In the genomic region with DNA sequence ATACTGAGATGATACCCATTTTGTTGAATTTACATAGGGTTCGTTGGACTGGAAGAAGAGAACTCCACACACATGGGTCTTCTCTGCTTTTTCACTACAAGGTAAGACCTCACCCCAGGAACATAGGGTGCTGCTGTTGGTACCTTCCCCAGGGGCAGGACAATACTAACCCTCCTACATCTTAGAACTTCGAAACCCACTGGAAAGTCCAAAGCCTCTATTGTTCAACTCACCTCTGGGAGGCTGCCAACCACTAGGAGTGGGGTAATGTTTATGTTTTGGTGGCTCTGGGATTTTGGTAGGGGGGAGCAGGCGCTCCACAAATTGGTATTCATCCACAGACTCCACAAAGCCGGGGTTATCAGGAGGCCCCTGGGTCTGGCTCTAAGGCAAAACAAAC, we compare ENCODE assay signal across 8 mouse cellular contexts. TPM values are rescaled to one million over a fixed set of nuclear protein-coding genes. Genes with fewer than 3 reads are reported as not detected.
DNase-seq lines count a peak whose midpoint lies in the region; ATAC-seq and TF ChIP-seq lines count a peak whose summit lies in the region.

No protein-coding gene starts in this region.

- H3K36me3 ChIP-seq in kidney, embryonic 14.5 days (ENCODE audit: control insufficient read depth, insufficient read depth, low read length) = peaks cover 59% of the 10 kb centered on the region
- H3K36me3 ChIP-seq in hindbrain, embryonic 12.5 days = peaks cover 51% of the 10 kb centered on the region
- peaks cover 51% of the 10 kb centered on the region for H3K36me3 ChIP-seq in midbrain, embryonic 13.5 days

- intact Hi-C loops in left cerebral cortex, postnatal 10 days (cut with DNase I) = no loop called here

- no peaks in the 10 kb centered on the region for H3K9me3 ChIP-seq in kidney, embryonic 14.5 days (ENCODE audit: control insufficient read depth, low read length)
- no peaks in the 10 kb centered on the region for H3K9me3 ChIP-seq in hindbrain, embryonic 12.5 days (replicated peaks)
- no peaks in the 10 kb centered on the region for H3K9me3 ChIP-seq in midbrain, embryonic 13.5 days

- ATAC-seq in kidney, embryonic 14.5 days (ENCODE audit: low FRiP score, low TSS enrichment) = no peak
- ATAC-seq in hindbrain, embryonic 12.5 days (ENCODE audit: low FRiP score) = no peak
- ATAC-seq in midbrain, embryonic 13.5 days = no peak
- ATAC-seq in erythroid progenitor cell, adult 5-6 weeks (replicated peaks; ENCODE audit: low FRiP score, poor library complexity, severe bottlenecking) = no peak

- DNase-seq in kidney, postnatal 4 days = no peak
- DNase-seq in thymus, postnatal 4 days = no peak
- no peak for DNase-seq in left cerebral cortex, postnatal 10 days (ENCODE audit: extremely low spot score in 1 of 2, low spot score in 2 of 2)

- WGBS in kidney, embryonic 14.5 days = 67% methylated on average over 4 of the region's 4 CpGs
- WGBS in hindbrain, embryonic 12.5 days = 66% methylated on average over 4 of the region's 4 CpGs
- WGBS in midbrain, embryonic 13.5 days = 57% methylated on average over 4 of the region's 4 CpGs

- H3K4me1 ChIP-seq in kidney, embryonic 14.5 days (ENCODE audit: control insufficient read depth, insufficient read depth, low read length) = peaks cover 6% of the 10 kb centered on the region; the same call in 1 of the 2 replicates
- peaks cover 3% of the 10 kb centered on the region; the same call in 1 of the 2 replicates for H3K4me1 ChIP-seq in cortical plate, adult 2 months (ENCODE audit: control insufficient read depth, insufficient read depth, low read length)
- peaks cover 21% of the 10 kb centered on the region for H3K4me1 ChIP-seq in hindbrain, embryonic 12.5 days
- H3K4me1 ChIP-seq in midbrain, embryonic 13.5 days (replicated peaks) = peaks cover 28% of the 10 kb centered on the region

- no peak overlapping the region for H3K27ac ChIP-seq in kidney, embryonic 14.5 days (ENCODE audit: low read depth, low read length)
- H3K27ac ChIP-seq in cortical plate, adult 2 months (ENCODE audit: insufficient read depth, low read length) = no peak overlapping the region
- H3K27ac ChIP-seq in hindbrain, embryonic 12.5 days = no peak overlapping the region
- H3K27ac ChIP-seq in midbrain, embryonic 13.5 days = no peak overlapping the region

- H3K27me3 ChIP-seq in kidney, embryonic 14.5 days (ENCODE audit: control insufficient read depth, insufficient read depth, low read length) = no peaks in the 10 kb centered on the region
- no peaks in the 10 kb centered on the region for H3K27me3 ChIP-seq in hindbrain, embryonic 12.5 days
- H3K27me3 ChIP-seq in midbrain, embryonic 13.5 days = no peaks in the 10 kb centered on the region

- peak overlapping the region; percentile 88; the same call in 1 of the 2 replicates for H3K9ac ChIP-seq in kidney, embryonic 14.5 days (ENCODE audit: low read depth, low read length)
- H3K9ac ChIP-seq in hindbrain, embryonic 12.5 days = peak overlapping the region; percentile 89; the same call in 1 of the 2 replicates
- peak overlapping the region; percentile 78 for H3K9ac ChIP-seq in midbrain, embryonic 13.5 days (replicated peaks)

- TF ChIP-seq CTCF in cortical plate, adult 2 months (IDR thresholded peaks at IDR 0.05; ENCODE audit: extremely low read depth, insufficient read depth, low read length) = no peak

- H3K4me2 ChIP-seq in kidney, embryonic 14.5 days (replicated peaks; ENCODE audit: low read depth, low read length) = peak overlapping the region; percentile 69
- H3K4me2 ChIP-seq in hindbrain, embryonic 12.5 days (replicated peaks) = peak overlapping the region; percentile 87
- H3K4me2 ChIP-seq in midbrain, embryonic 13.5 days (replicated peaks) = peak overlapping the region; percentile 87

- TF ChIP-seq POLR2A in cortical plate, adult 2 months (IDR thresholded peaks at IDR 0.05; ENCODE audit: extremely low read depth, insufficient read depth, low read length) = no peak

- peak overlapping the region; percentile 82 for H3K4me3 ChIP-seq in kidney, embryonic 14.5 days (ENCODE audit: low read length)
- peak overlapping the region; percentile 57; the same call in 1 of the 2 replicates for H3K4me3 ChIP-seq in cortical plate, adult 2 months (ENCODE audit: insufficient read depth, low read length)
- peak overlapping the region; percentile 88 for H3K4me3 ChIP-seq in hindbrain, embryonic 12.5 days
- peak overlapping the region; percentile 81 for H3K4me3 ChIP-seq in midbrain, embryonic 13.5 days (replicated peaks)

RNA-seq across cellular contexts. Expression of a gene that starts 0.9 kb away (rescaled TPM):
- 77.3 and 89.5 TPM in 2 replicates for polyA plus RNA-seq in kidney, embryonic 14.5 days (2014; fragmentation: Nextera tagmentation; extraction: Ambion mirVana)
- polyA plus RNA-seq in cortical plate, adult 2 months (2012; rRNA removed) = 41.4 and 44.4 TPM in 2 replicates
- polyA plus RNA-seq in hindbrain, embryonic 12.5 days (2016; fragmentation: Nextera tagmentation; extraction: Ambion mirVana) = 65.1 and 67.5 TPM in 2 replicates
- polyA plus RNA-seq in midbrain, embryonic 13.5 days (2015; fragmentation: Nextera tagmentation; extraction: Ambion mirVana) = 73.7 and 74.7 TPM in 2 replicates
- 27.2 and 31.4 TPM in 2 replicates for total RNA-seq in erythroid progenitor cell, adult 5-6 weeks (2015; ENCODE audit: low replicate concordance)
- 13.0 and 40.8 TPM in 2 replicates for total RNA-seq in erythroid progenitor cell, adult 5-6 weeks (2017; ENCODE audit: low replicate concordance)
- 10 to 100 TPM; 43.3 to 45.3 TPM for total RNA-seq in left cerebral cortex, postnatal 10 days (2021)

RNA-seq across cellular contexts. Expression of a gene that starts 0.9 kb away (rescaled TPM):
- polyA plus RNA-seq in kidney, embryonic 14.5 days (2014; fragmentation: Nextera tagmentation; extraction: Ambion mirVana) = 839 and 1,033 TPM in 2 replicates
- polyA plus RNA-seq in cortical plate, adult 2 months (2012; rRNA removed) = 920 and 922 TPM in 2 replicates
- 561 and 621 TPM in 2 replicates for polyA plus RNA-seq in hindbrain, embryonic 12.5 days (2016; fragmentation: Nextera tagmentation; extraction: Ambion mirVana)
- 632 and 647 TPM in 2 replicates for polyA plus RNA-seq in midbrain, embryonic 13.5 days (2015; fragmentation: Nextera tagmentation; extraction: Ambion mirVana)
- 666 and 864 TPM in 2 replicates for total RNA-seq in erythroid progenitor cell, adult 5-6 weeks (2015; ENCODE audit: low replicate concordance)
- total RNA-seq in erythroid progenitor cell, adult 5-6 weeks (2017; ENCODE audit: low replicate concordance) = 450 and 703 TPM in 2 replicates
- total RNA-seq in left cerebral cortex, postnatal 10 days (2021) = 100 to 1,000 TPM; 698 to 713 TPM

RNA-seq across cellular contexts. Expression of a gene that starts 4.3 kb away (rescaled TPM):
- polyA plus RNA-seq in kidney, embryonic 14.5 days (2014; fragmentation: Nextera tagmentation; extraction: Ambion mirVana) = 38.6 and 44.4 TPM in 2 replicates
- 58.0 and 58.9 TPM in 2 replicates for polyA plus RNA-seq in cortical plate, adult 2 months (2012; rRNA removed)
- polyA plus RNA-seq in hindbrain, embryonic 12.5 days (2016; fragmentation: Nextera tagmentation; extraction: Ambion mirVana) = 33.6 and 34.4 TPM in 2 replicates
- polyA plus RNA-seq in midbrain, embryonic 13.5 days (2015; fragmentation: Nextera tagmentation; extraction: Ambion mirVana) = 27.4 and 33.1 TPM in 2 replicates
- 5.9 and 7.2 TPM in 2 replicates for total RNA-seq in erythroid progenitor cell, adult 5-6 weeks (2015; ENCODE audit: low replicate concordance)
- 3.0 and 5.7 TPM in 2 replicates for total RNA-seq in erythroid progenitor cell, adult 5-6 weeks (2017; ENCODE audit: low replicate concordance)
- total RNA-seq in left cerebral cortex, postnatal 10 days (2021) = 10 to 100 TPM; 37.0 to 41.3 TPM

RNA-seq across cellular contexts. Expression of a gene that starts 10.3 kb away (rescaled TPM):
- 23.5 and 32.8 TPM in 2 replicates for polyA plus RNA-seq in kidney, embryonic 14.5 days (2014; fragmentation: Nextera tagmentation; extraction: Ambion mirVana)
- 25.4 and 27.5 TPM in 2 replicates for polyA plus RNA-seq in cortical plate, adult 2 months (2012; rRNA removed)
- 31.7 and 32.8 TPM in 2 replicates for polyA plus RNA-seq in hindbrain, embryonic 12.5 days (2016; fragmentation: Nextera tagmentation; extraction: Ambion mirVana)
- polyA plus RNA-seq in midbrain, embryonic 13.5 days (2015; fragmentation: Nextera tagmentation; extraction: Ambion mirVana) = 27.8 and 33.8 TPM in 2 replicates
- total RNA-seq in erythroid progenitor cell, adult 5-6 weeks (2015; ENCODE audit: low replicate concordance) = 29.3 and 45.8 TPM in 2 replicates
- 16.8 and 20.8 TPM in 2 replicates for total RNA-seq in erythroid progenitor cell, adult 5-6 weeks (2017; ENCODE audit: low replicate concordance)
- total RNA-seq in left cerebral cortex, postnatal 10 days (2021) = 10 to 100 TPM; 39.3 to 40.2 TPM

RNA-seq across cellular contexts. Expression of a gene that starts 11.5 kb away (rescaled TPM):
- polyA plus RNA-seq in kidney, embryonic 14.5 days (2014; fragmentation: Nextera tagmentation; extraction: Ambion mirVana) = 22.1 and 24.6 TPM in 2 replicates
- polyA plus RNA-seq in cortical plate, adult 2 months (2012; rRNA removed) = 59.3 and 60.1 TPM in 2 replicates
- polyA plus RNA-seq in hindbrain, embryonic 12.5 days (2016; fragmentation: Nextera tagmentation; extraction: Ambion mirVana) = 38.0 and 40.3 TPM in 2 replicates
- 44.1 and 45.9 TPM in 2 replicates for polyA plus RNA-seq in midbrain, embryonic 13.5 days (2015; fragmentation: Nextera tagmentation; extraction: Ambion mirVana)
- total RNA-seq in erythroid progenitor cell, adult 5-6 weeks (2015; ENCODE audit: low replicate concordance) = 14.1 TPM in 1 of 2 replicates, not detected in the other
- 1.9 TPM in 1 of 2 replicates, not detected in the other for total RNA-seq in erythroid progenitor cell, adult 5-6 weeks (2017; ENCODE audit: low replicate concordance)
- 10 to 100 TPM; 61.5 to 63.8 TPM for total RNA-seq in left cerebral cortex, postnatal 10 days (2021)
